Mouse (Mus musculus): Measurements from ENCODE around the gene C1galt1. TPM values are rescaled to one million over a fixed set of nuclear protein-coding genes. Genes with fewer than 3 reads are reported as not detected.

The C1galt1 gene
- 7.9 and 8.1 TPM in 2 replicates for polyA plus RNA-seq (2015; fragmentation: Nextera tagmentation; extraction: Ambion mirVana)

GRCm38 (mm10) chr6:7844802-7845679 is at the start of gene C1galt1:
Gene C1galt1 (plus strand): TSS chr6:7844842.
- ATAC-seq (ENCODE audit: low FRiP score, low TSS enrichment), result peak; percentile 81
- WGBS, result under 1% methylated on average over 55 of the region's 93 CpGs
- H3K36me3 ChIP-seq (ENCODE audit: control insufficient read depth, insufficient read depth, low read length), result no peaks in the 10 kb centered on the region
- no peak for TF ChIP-seq EP300 (optimal IDR thresholded peaks at IDR 0.05)
- no peak for TF ChIP-seq CTCF (IDR thresholded peaks at IDR 0.05; ENCODE audit: low read depth)
- H3K4me1 ChIP-seq (replicated peaks; ENCODE audit: control insufficient read depth, insufficient read depth), result no peaks in the 10 kb centered on the region
- no peaks in the 10 kb centered on the region for H3K9me3 ChIP-seq (ENCODE audit: control insufficient read depth, low read length)
- H3K9ac ChIP-seq (ENCODE audit: low read length), result peak within 1 kb of the TSS; percentile 96
- H3K4me2 ChIP-seq (replicated peaks; ENCODE audit: low read depth), result peak within 1 kb of the TSS; percentile 62
- no peaks in the 10 kb centered on the region for H3K27me3 ChIP-seq (ENCODE audit: control insufficient read depth, insufficient read depth, low read length)
- peak; percentile 76 for DNase-seq (ENCODE audit: low spot score)
- H3K27ac ChIP-seq (replicated peaks), result peak within 1 kb of the TSS; percentile 98
- peak within 1 kb of the TSS; percentile 89 for H3K4me3 ChIP-seq (ENCODE audit: low read depth, low read length)

DNA sequence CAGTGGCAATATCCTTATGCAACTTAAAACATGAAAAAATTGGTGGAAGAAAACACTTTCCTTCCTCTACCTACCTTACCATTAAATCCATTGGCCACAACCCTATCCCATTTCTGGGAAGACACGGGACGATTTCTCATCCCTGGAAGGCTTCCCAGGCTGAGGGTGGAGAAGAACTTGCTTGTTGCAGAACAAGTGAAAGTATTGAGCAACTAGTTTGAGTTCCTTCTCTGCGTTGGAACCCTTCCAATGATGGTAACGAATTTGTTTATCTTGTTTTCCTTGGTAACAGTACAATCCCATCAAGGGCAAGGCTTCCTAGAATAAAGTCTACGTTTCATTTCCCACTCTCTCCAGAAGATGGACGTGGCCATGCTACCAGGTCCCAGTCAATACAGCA is 44.7 kb upstream of the C1galt1 start:
- H3K27me3 ChIP-seq (ENCODE audit: control insufficient read depth, insufficient read depth, low read length), result no peaks in the 10 kb centered on the region
- no peak overlapping the region for H3K27ac ChIP-seq (replicated peaks)
- H3K4me1 ChIP-seq (replicated peaks; ENCODE audit: control insufficient read depth, insufficient read depth), result no peaks in the 10 kb centered on the region
- WGBS, result 54% methylated on average over 6 of the region's 6 CpGs
- no peak overlapping the region for H3K4me3 ChIP-seq (ENCODE audit: low read depth, low read length)
- no peaks in the 10 kb centered on the region for H3K9me3 ChIP-seq (ENCODE audit: control insufficient read depth, low read length)
- TF ChIP-seq EP300 (optimal IDR thresholded peaks at IDR 0.05) (no peak), CTCF (IDR thresholded peaks at IDR 0.05; ENCODE audit: low read depth) (no peak)
- no peak overlapping the region for H3K4me2 ChIP-seq (replicated peaks; ENCODE audit: low read depth)
- ATAC-seq (ENCODE audit: low FRiP score, low TSS enrichment), result no peak
- no peak for DNase-seq (ENCODE audit: low spot score)
- no peaks in the 10 kb centered on the region for H3K36me3 ChIP-seq (ENCODE audit: control insufficient read depth, insufficient read depth, low read length)
- no peak overlapping the region for H3K9ac ChIP-seq (ENCODE audit: low read length)

GRCm38 (mm10) chr6:7803765-7804542 is 40.7 kb upstream of the C1galt1 start:
- ATAC-seq (ENCODE audit: low FRiP score, low TSS enrichment), result peak; percentile 49; the same call in 1 of the 2 replicates
- Histone ChIP-seq H3K9ac (ENCODE audit: low read length) (no peak overlapping the region), H3K27ac (replicated peaks) (no peak overlapping the region)

GRCm38 (mm10) chr6:7814146-7814545 is 30.5 kb upstream of the C1galt1 start:
- H3K9me3 ChIP-seq (ENCODE audit: control insufficient read depth, low read length), result no peaks in the 10 kb centered on the region
- no peaks in the 10 kb centered on the region for H3K36me3 ChIP-seq (ENCODE audit: control insufficient read depth, insufficient read depth, low read length)
- no peak overlapping the region for H3K4me2 ChIP-seq (replicated peaks; ENCODE audit: low read depth)
- H3K27ac ChIP-seq (replicated peaks), result no peak overlapping the region
- DNase-seq (ENCODE audit: low spot score) (no peak), ATAC-seq (ENCODE audit: low FRiP score, low TSS enrichment) (no peak)
- TF ChIP-seq CTCF (IDR thresholded peaks at IDR 0.05; ENCODE audit: low read depth) (no peak), EP300 (optimal IDR thresholded peaks at IDR 0.05) (no peak)
- no peak overlapping the region for H3K4me3 ChIP-seq (ENCODE audit: low read depth, low read length)
- no peak overlapping the region for H3K9ac ChIP-seq (ENCODE audit: low read length)
- no peaks in the 10 kb centered on the region for H3K27me3 ChIP-seq (ENCODE audit: control insufficient read depth, insufficient read depth, low read length)
- H3K4me1 ChIP-seq (replicated peaks; ENCODE audit: control insufficient read depth, insufficient read depth), result no peaks in the 10 kb centered on the region
- 24% methylated on average over 2 of the region's 2 CpGs for WGBS

More at GRCm38 (mm10) chr6:7803765-7804542, 40.7 kb upstream of the C1galt1 start:
- 55% methylated on average over 9 of the region's 9 CpGs for WGBS
- Histone ChIP-seq H3K27me3 (ENCODE audit: control insufficient read depth, insufficient read depth, low read length) (no peaks in the 10 kb centered on the region), H3K36me3 (ENCODE audit: control insufficient read depth, insufficient read depth, low read length) (no peaks in the 10 kb centered on the region), H3K4me3 (ENCODE audit: low read depth, low read length) (no peak overlapping the region), H3K4me1 (replicated peaks; ENCODE audit: control insufficient read depth, insufficient read depth) (no peaks in the 10 kb centered on the region), H3K9me3 (ENCODE audit: control insufficient read depth, low read length) (no peaks in the 10 kb centered on the region), H3K4me2 (replicated peaks; ENCODE audit: low read depth) (no peak overlapping the region)
- TF ChIP-seq EP300 (optimal IDR thresholded peaks at IDR 0.05), result no peak
- no peak for TF ChIP-seq CTCF (IDR thresholded peaks at IDR 0.05; ENCODE audit: low read depth)
- DNase-seq (ENCODE audit: low spot score), result no peak

- Histone ChIP-seq H3K27ac (replicated peaks) (no peak overlapping the region), H3K4me3 (ENCODE audit: low read depth, low read length) (no peak overlapping the region), H3K4me2 (replicated peaks; ENCODE audit: low read depth) (no peak overlapping the region), H3K36me3 (ENCODE audit: control insufficient read depth, insufficient read depth, low read length) (no peaks in the 10 kb centered on the region), H3K27me3 (ENCODE audit: control insufficient read depth, insufficient read depth, low read length) (no peaks in the 10 kb centered on the region), H3K4me1 (replicated peaks; ENCODE audit: control insufficient read depth, insufficient read depth) (no peaks in the 10 kb centered on the region), H3K9ac (ENCODE audit: low read length) (no peak overlapping the region), H3K9me3 (ENCODE audit: control insufficient read depth, low read length) (no peaks in the 10 kb centered on the region)
- ATAC-seq (ENCODE audit: low FRiP score, low TSS enrichment) (no peak), DNase-seq (ENCODE audit: low spot score) (no peak)
- TF ChIP-seq CTCF (IDR thresholded peaks at IDR 0.05; ENCODE audit: low read depth) (no peak), EP300 (optimal IDR thresholded peaks at IDR 0.05) (no peak)
- WGBS, result 89% methylated on average over 5 of the region's 5 CpGs
Observed at GRCm38 (mm10) chr6:7816233-7816632, 28.4 kb upstream of the C1galt1 start.

All from stomach, postnatal 0 days (tissue).